16 mouse cellular contexts compared by ENCODE assay signal in genomic region chr9:44517368-44517767, GRCm38 (mm10). TPM values are rescaled to one million over a fixed set of nuclear protein-coding genes. Genes with fewer than 3 reads are reported as not detected.
A peak's percentile ranks its signal among the peaks of the same experiment; 100 is the strongest.
DNase-seq lines count a peak whose midpoint lies in the region; ATAC-seq and TF ChIP-seq lines count a peak whose summit lies in the region.
"Had no signal": no experiment of that assay in that cellular context is flagged by ENCODE, and none has a peak within 500 bp of the region (broad histone marks: within the 10 kb centered on the region; RNA-seq: fewer than 3 reads in every experiment).

No protein-coding gene starts in this region.

- peak; percentile 36 for ATAC-seq in CD4-positive, CD25-positive, alpha-beta regulatory T cell, adult 4 months
- no peak for ATAC-seq in intestine, embryonic 16.5 days
- ATAC-seq: forebrain, embryonic 14.5 days; hindbrain, postnatal 0 days; midbrain, embryonic 16.5 days had no signal

- no peaks in the 10 kb centered on the region for H3K36me3 ChIP-seq in intestine, embryonic 16.5 days (ENCODE audit: control insufficient read depth, insufficient read depth, low read length)
- H3K36me3 ChIP-seq: G1E; heart, embryonic 15.5 days; limb, embryonic 10.5 days; neural tube, embryonic 15.5 days had no signal

- TF ChIP-seq CTCF in embryonic fibroblast, embryonic 13.5 days (IDR thresholded peaks at IDR 0.05; ENCODE audit: borderline replicate concordance, insufficient read depth, low read length) = no peak

- H3K4me1 ChIP-seq in embryonic fibroblast, embryonic 13.5 days (ENCODE audit: control insufficient read depth, insufficient read depth, low read length) = peaks cover 9% of the 10 kb centered on the region; the same call in 1 of the 2 replicates
- peaks cover 2% of the 10 kb centered on the region; the same call in 1 of the 2 replicates for H3K4me1 ChIP-seq in intestine, embryonic 16.5 days (ENCODE audit: control insufficient read depth, insufficient read depth, low read length)

- no peak overlapping the region for H3K4me2 ChIP-seq in intestine, embryonic 16.5 days (ENCODE audit: low read depth, low read length)
- H3K4me2 ChIP-seq: heart, embryonic 15.5 days; neural tube, embryonic 15.5 days had no signal

- peak; percentile 31 for DNase-seq in layer of hippocampus, adult 9-11 months
- DNase-seq in layer of hippocampus, postnatal 25 days (ENCODE audit: extremely low spot score in 1 of 2, low spot score in 1 of 2) = no peak
- peak; percentile 28 for DNase-seq in A20 (ENCODE audit: low read depth, low spot score)
- DNase-seq in gastrocnemius, adult 8-10 months (ENCODE audit: low spot score in 2 of 2) = no peak
- DNase-seq: layer of hippocampus, postnatal 36 days had no signal

- no peaks in the 10 kb centered on the region for H3K9me3 ChIP-seq in intestine, embryonic 16.5 days (ENCODE audit: control insufficient read depth, low read length)
- H3K9me3 ChIP-seq: G1E; heart, embryonic 15.5 days; limb, embryonic 10.5 days; neural tube, embryonic 15.5 days had no signal

- H3K9ac ChIP-seq in intestine, embryonic 16.5 days (ENCODE audit: low read depth, low read length) = no peak overlapping the region
- H3K9ac ChIP-seq: heart, embryonic 15.5 days; liver, embryonic 14.5 days; neural tube, embryonic 15.5 days had no signal

- H3K27ac ChIP-seq in embryonic fibroblast, embryonic 13.5 days (ENCODE audit: insufficient read depth, low read length) = peak overlapping the region; percentile 6; the same call in 1 of the 2 replicates
- H3K27ac ChIP-seq in intestine, embryonic 16.5 days (ENCODE audit: low read length) = no peak overlapping the region
- H3K27ac ChIP-seq: heart, embryonic 15.5 days; hindbrain, postnatal 0 days; limb, embryonic 10.5 days; liver, embryonic 14.5 days; neural tube, embryonic 15.5 days had no signal

- H3K4me3 ChIP-seq in embryonic fibroblast, embryonic 13.5 days (ENCODE audit: insufficient read depth, low read length) = no peak overlapping the region
- no peak overlapping the region for H3K4me3 ChIP-seq in intestine, embryonic 16.5 days (ENCODE audit: low read length)
- H3K4me3 ChIP-seq: heart, embryonic 15.5 days; limb, embryonic 10.5 days; neural tube, embryonic 15.5 days had no signal

- 62% methylated on average over 4 of the region's 4 CpGs for WGBS in intestine, embryonic 16.5 days

- no peak for TF ChIP-seq POLR2A in embryonic fibroblast, embryonic 13.5 days (IDR thresholded peaks at IDR 0.05; ENCODE audit: low read depth, low read length)

- no peaks in the 10 kb centered on the region for H3K27me3 ChIP-seq in intestine, embryonic 16.5 days (replicated peaks; ENCODE audit: control insufficient read depth, insufficient read depth, low read length)
- H3K27me3 ChIP-seq: heart, embryonic 15.5 days; neural tube, embryonic 15.5 days had no signal

RNA-seq across cellular contexts. Expression of gene Bcl9l, which starts 34.7 kb away (rescaled TPM):
- total RNA-seq in layer of hippocampus, postnatal 25 days (2021) = 10 to 100 TPM; 59.2 to 78.1 TPM
- 10 to 100 TPM; 13.3 to 17.6 TPM for polyA plus RNA-seq in CD4-positive, CD25-positive, alpha-beta regulatory T cell, adult 4 months (2017; shearing (Covaris generic))
- polyA plus RNA-seq in embryonic fibroblast, embryonic 13.5 days (2011; ENCODE audit: insufficient read length, low read depth, missing spikeins) = 56.0 and 61.6 TPM in 2 replicates
- 10 to 100 TPM; 36.4 to 43.8 (median 41.7) TPM for total RNA-seq in gastrocnemius, adult 8-10 months (2022)
- 5.1 and 5.9 TPM in 2 replicates for polyA plus RNA-seq in intestine, embryonic 16.5 days (2015; fragmentation: Nextera tagmentation; extraction: Ambion mirVana)

RNA-seq across cellular contexts. Expression of gene Cxcr5, which starts 44.3 kb away (rescaled TPM):
- not detected for total RNA-seq in layer of hippocampus, postnatal 25 days (2021)
- polyA plus RNA-seq in CD4-positive, CD25-positive, alpha-beta regulatory T cell, adult 4 months (2017; shearing (Covaris generic)) = 100 to 1,000 TPM in 1 of 2 experiments, 10 to 100 TPM in 1; 93.9 to 121 TPM
- polyA plus RNA-seq in embryonic fibroblast, embryonic 13.5 days (2011; ENCODE audit: insufficient read length, low read depth, missing spikeins) = not detected in 2 replicates
- not detected for total RNA-seq in gastrocnemius, adult 8-10 months (2022)
- 1.1 TPM in 2 replicates for polyA plus RNA-seq in intestine, embryonic 16.5 days (2015; fragmentation: Nextera tagmentation; extraction: Ambion mirVana)
- total RNA-seq: hindbrain, postnatal 0 days; layer of hippocampus, postnatal 36 days had no signal
- polyA plus RNA-seq: forebrain, embryonic 14.5 days; G1E; hindbrain, postnatal 0 days; limb, embryonic 10.5 days; midbrain, embryonic 16.5 days; neural tube, embryonic 15.5 days had no signal

Comparison
In these comparisons a context has a peak if more than half of its experiments do, and no peak if none do; other contexts are left out.
1. DNase-seq: peak in layer of hippocampus, adult 9-11 months (single experiment) and A20 (single experiment); none in layer of hippocampus, postnatal 25 days (0 of 2) and gastrocnemius, adult 8-10 months (0 of 2).
2. RNA of gene Cxcr5, which starts 44.3 kb away (polyA plus RNA-seq): 93.9 to 121 TPM in CD4-positive, CD25-positive, alpha-beta regulatory T cell, adult 4 months; 1.1 TPM in intestine, embryonic 16.5 days and not detected in embryonic fibroblast, embryonic 13.5 days; every median in the first group is over 10 times any median in the second.